Mouse (Mus musculus) c-Kit-negative CD71-positive TER-119-positive erythroid progenitor cells, embryonic 14.5 days (primary cell): Measurements from ENCODE around the gene Flvcr1.

ENCODE experiments used
- DNase-seq: peaks from one replicate; pipeline ENCODE4 v3.0.0-alpha.2; 2013; ENCODE audit warnings: low read depth, low spot score

The Flvcr1 gene

DNA sequence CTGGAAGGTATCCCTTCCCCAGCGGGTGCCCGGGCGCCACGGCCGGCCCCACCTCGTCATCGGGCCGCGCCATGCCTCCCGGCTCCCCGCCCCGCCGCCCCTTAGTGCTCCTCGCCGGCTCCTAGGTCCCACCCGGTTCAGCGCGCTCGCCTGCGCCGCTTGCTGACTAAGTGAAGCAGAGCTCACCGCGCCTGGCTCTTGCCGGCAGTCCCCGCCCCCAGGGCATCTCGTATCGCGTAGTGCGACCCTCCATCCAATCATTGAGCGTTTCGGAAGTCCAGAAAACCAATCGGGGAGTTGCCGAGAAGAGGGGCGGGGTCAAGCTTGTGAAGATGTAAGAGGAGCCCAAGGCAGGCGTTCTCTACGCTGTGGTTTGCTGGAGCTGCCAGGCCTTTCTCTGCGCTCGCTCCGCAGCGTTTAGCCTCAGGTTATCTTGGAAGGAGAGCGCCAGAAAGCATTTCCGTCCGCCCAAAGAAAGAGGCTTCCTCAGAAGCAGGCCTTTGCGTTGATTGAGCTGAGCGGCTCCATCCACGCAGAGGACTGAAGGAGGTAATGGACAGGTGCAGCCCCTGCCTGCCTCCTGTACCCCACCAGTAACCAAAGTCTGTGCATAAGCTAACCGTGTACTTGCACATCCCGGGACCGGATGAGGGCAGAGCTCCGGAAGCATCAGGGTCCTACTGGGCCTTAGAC lies at the start of gene Flvcr1:
Flvcr1 (minus strand) TSS at position 138 of the 693 bp plus-strand sequence.
- peak; percentile 95 for DNase-seq

DNA sequence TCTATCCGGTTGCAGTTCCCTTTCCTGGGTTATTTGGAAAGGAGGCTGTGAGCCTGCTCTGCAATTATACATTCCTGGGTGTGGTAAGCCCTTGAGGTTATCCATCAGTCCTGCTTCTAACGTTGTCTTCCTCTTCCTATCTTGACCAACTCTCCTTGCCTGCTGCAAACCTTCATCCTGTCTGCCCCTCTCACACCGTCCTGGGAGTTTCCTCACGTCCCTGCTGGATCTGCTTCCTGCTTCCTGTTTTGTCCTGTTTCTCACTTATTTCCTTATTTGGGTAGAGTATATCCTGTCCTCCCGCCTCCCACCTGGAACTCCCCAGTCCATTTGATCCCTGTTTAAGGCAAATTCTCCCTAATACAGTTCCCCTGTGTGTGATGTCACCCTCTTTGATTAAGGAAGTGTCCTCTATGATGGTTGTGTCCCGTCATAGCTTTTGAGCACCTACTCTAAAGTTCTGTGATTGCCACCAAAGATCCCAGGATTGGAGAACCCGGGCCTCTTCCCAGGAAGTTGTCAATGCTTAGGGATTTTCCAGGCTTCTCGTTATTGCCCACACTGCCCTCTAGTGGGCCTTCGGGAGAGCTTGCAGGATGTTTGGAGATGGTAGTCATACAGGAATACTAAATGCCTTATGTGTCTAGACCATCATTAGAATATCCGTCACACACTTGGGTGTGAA lies 49.4 kb upstream of the Flvcr1 start:
- DNase-seq, result no peak

DNA sequence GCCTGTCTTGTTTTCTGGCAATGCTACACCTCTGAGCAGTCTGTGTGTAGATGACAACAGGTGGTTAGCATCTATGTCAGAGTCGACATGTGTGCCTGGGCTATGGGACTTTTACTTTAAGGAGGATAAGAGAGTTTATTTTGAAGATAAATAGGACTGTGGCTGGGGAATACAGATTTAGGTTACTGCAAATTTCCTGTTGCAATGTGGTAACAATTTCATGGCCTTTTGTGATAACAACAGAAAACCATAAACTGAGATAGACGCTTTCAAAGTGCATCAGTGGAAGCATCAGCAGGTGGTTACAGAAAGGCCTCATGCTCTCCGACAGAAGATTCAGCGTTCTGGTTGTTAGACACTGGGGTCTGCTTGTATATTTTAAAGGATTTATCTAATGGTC lies 47.5 kb upstream of the Flvcr1 start:
- DNase-seq, result no peak

DNA sequence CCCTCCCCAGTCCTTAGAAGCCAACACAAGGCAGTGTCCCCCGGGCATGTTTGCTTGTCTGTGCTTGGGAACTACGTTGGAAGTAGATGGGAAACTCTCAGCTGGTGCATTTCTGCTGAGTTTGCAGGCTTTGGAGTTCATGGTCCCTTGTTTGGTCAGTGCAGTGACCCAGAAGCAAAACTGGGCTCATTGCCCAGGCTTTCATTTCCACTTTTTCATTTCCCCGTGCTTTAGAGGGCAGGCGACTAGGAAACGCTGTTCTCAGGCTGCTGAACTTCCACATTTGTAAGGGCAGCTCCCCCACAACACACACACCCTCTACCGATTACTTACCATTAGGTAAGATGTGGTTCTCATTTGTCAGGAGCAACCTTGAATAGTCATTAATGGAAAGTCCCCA lies 47.0 kb upstream of the Flvcr1 start:
- DNase-seq, result no peak

GRCm38 (mm10) chr1:191072329-191072913 lies 46.5 kb upstream of the Flvcr1 start:
- no peak for DNase-seq

GRCm38 (mm10) chr1:191071613-191072012 lies 45.7 kb upstream of the Flvcr1 start:
- no peak for DNase-seq

GRCm38 (mm10) chr1:191070259-191070658 lies 44.3 kb upstream of the Flvcr1 start:
- no peak for DNase-seq

GRCm38 (mm10) chr1:191068377-191068776 lies 42.4 kb upstream of the Flvcr1 start:
- no peak for DNase-seq

- no peak for DNase-seq
These were observed 39.2 kb upstream of the Flvcr1 start for GRCm38 (mm10) chr1:191065188-191065587.

DNA sequence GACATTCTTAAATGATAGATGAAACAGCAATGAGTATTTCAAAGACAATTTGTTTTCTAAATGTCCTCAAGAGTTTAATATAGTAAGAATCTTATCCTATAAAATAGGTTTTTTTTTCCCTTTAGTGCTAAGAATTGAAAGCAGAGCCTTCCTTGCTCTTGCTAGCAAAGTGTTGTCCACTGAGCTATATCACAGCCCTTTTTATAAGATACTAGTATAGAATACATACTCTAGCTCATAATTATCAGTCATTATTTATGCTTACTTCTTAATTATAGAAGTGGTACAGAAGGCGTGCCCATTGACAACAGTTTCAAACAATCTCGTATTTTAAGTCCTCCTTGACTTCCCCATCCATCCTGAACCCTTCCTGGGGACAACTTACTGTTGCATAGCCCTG lies 38.6 kb upstream of the Flvcr1 start:
- DNase-seq, result no peak

DNA sequence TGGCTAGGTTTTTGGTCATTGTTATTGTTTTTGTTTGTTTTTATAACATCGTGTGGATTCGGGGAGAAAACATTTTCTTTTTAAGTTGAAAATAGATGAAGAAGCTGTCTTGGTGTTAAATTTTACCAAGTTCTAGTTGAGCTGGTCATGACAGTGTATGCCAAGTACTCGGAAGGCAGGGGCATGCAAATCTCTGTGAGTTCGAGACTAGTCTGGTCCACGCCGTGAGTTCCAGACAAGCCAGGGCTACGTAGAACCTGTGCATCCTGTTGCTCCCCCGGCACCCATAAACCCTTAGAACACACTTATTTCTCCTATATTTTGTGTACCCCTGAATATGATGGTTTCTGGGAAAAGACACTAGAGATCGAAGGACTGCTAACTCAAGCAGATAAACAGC lies 37.7 kb upstream of the Flvcr1 start:
- DNase-seq, result no peak

- peak; percentile 83 for DNase-seq
These were observed 37.0 kb upstream of the Flvcr1 start, which contains the start of the genes Tatdn3 and Nsl1 for GRCm38 (mm10) chr1:191062781-191063485. Gene Tatdn3 (minus strand): TSS chr1:191062932. Gene Nsl1 (plus strand): TSS chr1:191063012.

DNA sequence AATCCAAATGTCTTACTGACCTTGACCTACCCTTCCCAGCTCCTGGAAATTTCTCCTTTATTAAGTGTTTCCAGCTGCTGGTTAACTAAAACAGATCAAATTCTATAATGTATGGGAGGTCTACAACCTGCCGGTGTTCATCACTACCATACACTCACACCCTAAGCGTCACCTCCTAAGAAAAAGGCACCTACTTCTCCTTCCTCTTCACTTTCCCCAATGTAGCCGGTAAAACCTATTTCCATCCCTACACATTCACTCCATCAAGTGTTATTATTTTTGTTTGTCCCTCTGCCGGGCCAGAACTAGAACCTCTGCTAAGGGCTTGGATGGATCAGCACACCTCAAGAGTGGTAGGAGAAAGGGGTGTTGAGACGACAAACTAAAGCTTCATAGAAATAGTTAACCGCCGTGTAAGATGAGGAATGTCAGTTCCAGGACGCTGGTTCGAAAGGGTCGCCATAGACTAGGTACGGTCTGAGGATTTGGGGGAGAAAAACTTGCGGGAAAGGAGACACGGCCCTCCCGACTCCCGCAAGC lies 36.4 kb upstream of the Flvcr1 start:
- no peak for DNase-seq

DNA sequence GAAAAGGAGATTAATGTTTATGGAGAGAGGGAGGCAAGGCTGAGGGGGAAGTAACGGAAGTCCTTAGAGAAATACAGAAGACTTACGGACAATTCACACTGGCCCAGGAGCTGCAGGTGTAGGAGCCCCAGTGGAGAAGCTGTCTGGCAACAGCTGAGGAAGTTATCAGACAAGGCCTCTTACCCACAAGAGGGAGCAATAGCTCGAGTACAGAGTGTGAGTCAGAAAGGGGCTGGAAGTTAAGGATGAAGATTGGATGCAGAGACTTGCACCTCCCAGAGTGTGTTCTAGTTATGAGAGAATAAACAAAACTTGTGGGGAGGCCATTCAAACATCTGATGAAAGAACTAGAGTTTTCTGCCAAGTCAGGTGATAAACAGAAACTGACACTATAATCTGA lies 31.5 kb upstream of the Flvcr1 start:
- no peak for DNase-seq

DNA sequence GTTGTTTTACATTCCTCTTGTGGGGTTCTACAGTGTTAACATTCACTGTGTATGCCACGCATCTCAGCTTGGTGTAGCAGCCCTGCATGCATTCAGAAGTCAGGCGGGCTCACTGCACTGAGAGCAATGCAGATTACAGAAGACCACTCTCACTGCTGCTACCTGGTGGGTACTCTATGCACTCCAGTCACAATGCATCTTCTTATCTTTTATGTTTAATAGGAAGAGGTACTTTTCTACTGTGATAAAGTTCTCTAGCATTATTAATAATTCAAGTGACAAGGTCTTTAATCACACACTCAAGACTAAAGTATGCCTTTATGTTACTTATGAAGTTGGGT lies 29.5 kb upstream of the Flvcr1 start:
- no peak for DNase-seq

GRCm38 (mm10) chr1:191054870-191055532 lies 29.0 kb upstream of the Flvcr1 start:
- DNase-seq, result no peak

DNA sequence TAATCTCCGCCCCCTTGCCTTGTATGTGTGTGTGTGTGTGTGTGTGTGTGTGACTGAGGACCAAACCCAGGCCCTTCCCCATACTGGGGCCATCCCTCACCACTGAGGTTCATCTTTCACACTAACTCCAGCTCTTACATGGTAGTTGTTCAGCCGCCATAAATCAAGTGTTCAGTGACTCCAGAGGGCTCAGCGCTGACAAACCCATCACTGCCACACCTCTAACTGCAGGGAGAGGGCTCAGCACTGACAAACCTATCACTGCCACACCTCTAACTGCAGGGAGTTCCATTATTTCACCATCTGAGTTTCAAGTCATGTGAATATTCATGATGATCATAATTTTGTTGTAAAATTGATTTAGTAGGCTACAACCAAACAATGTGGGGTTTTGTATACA lies 27.6 kb upstream of the Flvcr1 start:
- DNase-seq, result no peak

DNA sequence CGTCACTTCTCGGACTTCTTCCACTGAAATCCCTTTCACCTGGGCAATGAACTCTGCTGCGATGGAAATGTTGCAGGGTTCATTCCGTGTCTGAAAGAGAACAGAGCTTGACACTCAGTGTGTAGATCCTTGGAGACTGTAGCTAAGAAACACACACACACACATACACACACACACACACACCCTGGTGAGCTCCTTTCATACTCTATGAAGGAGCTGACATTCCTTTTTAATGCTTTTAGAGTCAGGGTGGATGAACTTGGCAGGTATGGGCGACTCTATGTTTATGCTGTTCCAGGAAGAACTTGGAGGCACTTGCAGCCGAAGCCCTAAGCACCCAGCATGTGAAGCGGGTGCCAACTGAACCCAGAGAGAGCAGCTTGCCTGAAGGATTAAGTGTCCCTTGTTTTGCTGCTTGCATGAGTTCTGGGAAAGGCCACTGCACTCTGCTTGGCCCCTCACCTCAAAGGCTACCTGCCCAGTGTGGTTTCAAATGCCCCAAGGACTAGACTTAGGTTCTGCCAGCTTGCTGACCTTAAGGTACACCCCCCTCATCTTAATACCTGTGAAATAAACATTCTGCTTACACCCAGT lies 20.4 kb upstream of the Flvcr1 start:
- DNase-seq, result no peak

DNA sequence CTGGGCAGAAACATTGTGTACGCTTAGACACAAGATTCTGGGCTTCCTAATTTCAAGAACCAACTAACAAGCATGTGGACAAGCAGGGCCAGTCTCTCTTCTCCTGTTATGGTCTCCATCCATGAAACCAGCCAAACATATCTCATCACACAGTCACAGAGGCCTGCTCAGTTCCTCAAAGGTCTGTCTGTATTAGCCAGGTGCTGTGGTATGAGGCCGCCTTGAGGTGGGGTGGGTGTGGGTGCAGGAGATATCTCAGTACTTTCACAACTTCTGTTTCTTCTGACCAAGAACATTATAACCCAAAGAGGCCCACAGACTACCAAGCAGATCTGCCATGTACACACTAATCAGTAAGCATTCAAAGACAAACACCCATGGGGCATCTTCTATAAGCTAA lies 19.3 kb upstream of the Flvcr1 start:
- no peak for DNase-seq

- DNase-seq, result no peak
These were observed 16.7 kb upstream of the Flvcr1 start for GRCm38 (mm10) chr1:191042688-191043087.

DNA sequence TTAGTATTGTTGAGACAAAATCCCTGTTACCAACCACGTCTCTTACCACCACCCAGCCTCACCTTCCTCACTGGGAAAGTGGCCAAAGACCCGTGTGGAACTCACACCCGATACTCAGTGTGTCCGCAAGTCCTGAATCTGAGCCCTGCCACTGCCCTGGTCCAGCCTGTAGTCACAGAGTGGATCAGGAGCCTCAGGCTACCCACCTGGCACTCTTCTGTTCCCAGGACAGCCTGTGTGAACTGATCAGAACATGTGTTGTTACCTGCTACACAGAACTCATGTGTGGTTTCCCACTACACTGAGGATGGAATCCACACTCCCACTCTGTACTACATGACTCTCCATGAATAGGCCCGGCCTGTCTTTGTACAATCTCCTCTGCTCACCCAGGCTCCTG lies 16.1 kb upstream of the Flvcr1 start:
- no peak for DNase-seq
